Mouse (Mus musculus): ENCODE data around the gene Abr. TPM values are rescaled to one million over a fixed set of nuclear protein-coding genes. Genes with fewer than 3 reads are reported as not detected.

The Abr gene
- polyA plus RNA-seq, 1 experiment: 161 TPM

DNA sequence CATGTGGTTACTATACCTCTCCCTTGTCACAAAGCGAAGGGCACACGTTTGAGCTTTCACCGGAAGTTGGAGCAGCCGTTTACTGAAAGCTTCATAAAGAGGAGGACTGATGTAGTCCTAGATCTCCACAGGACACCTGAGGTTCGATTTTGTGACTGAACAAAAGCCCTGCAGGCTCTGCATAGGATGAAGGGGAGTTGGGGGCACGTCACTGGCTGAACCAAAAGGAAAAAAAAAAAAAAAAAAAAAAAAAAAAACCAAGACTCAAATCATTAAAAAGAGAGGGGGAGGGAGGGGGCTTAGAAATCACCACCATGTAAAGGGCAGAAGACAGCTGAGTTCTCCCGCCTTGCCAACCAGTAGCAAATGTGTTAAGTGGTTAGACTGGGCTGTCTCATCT, 233.4 kb downstream of the Abr start:
- no peaks in the 10 kb centered on the region for H3K4me1 ChIP-seq (ENCODE audit: control insufficient read depth, insufficient read depth, insufficient read length, low read length)
- no peak overlapping the region for H3K4me3 ChIP-seq (ENCODE audit: low read depth, low read length)
- WGBS: 40% methylated on average over 7 of the region's 7 CpGs
- no peak for TF ChIP-seq POLR2A (IDR thresholded peaks at IDR 0.05; ENCODE audit: low read depth, low read length)
- no peak for TF ChIP-seq CTCF (IDR thresholded peaks at IDR 0.05; ENCODE audit: extremely low read depth, insufficient read length, insufficient replicate concordance, low read depth, low read length)
- H3K27me3 ChIP-seq (ENCODE audit: control insufficient read depth, insufficient read depth, low read length): no peaks in the 10 kb centered on the region
- H3K36me3 ChIP-seq (ENCODE audit: control insufficient read depth, insufficient read depth, low read length): no peaks in the 10 kb centered on the region
- no peak overlapping the region for H3K27ac ChIP-seq (ENCODE audit: insufficient read depth, low read depth, low read length)

GRCm38 (mm10) chr11:76387097-76387496, 235.0 kb downstream of the Abr start:
- WGBS: 89% methylated on average over 1 of the region's 1 CpGs
- Histone ChIP-seq H3K36me3 (ENCODE audit: control insufficient read depth, insufficient read depth, low read length) (no peaks in the 10 kb centered on the region), H3K4me1 (ENCODE audit: control insufficient read depth, insufficient read depth, insufficient read length, low read length) (no peaks in the 10 kb centered on the region), H3K4me3 (ENCODE audit: low read depth, low read length) (no peak overlapping the region), H3K27ac (ENCODE audit: insufficient read depth, low read depth, low read length) (no peak overlapping the region), H3K27me3 (ENCODE audit: control insufficient read depth, insufficient read depth, low read length) (no peaks in the 10 kb centered on the region)
- TF ChIP-seq POLR2A (IDR thresholded peaks at IDR 0.05; ENCODE audit: low read depth, low read length) (no peak), CTCF (IDR thresholded peaks at IDR 0.05; ENCODE audit: extremely low read depth, insufficient read length, insufficient replicate concordance, low read depth, low read length) (no peak)

DNA sequence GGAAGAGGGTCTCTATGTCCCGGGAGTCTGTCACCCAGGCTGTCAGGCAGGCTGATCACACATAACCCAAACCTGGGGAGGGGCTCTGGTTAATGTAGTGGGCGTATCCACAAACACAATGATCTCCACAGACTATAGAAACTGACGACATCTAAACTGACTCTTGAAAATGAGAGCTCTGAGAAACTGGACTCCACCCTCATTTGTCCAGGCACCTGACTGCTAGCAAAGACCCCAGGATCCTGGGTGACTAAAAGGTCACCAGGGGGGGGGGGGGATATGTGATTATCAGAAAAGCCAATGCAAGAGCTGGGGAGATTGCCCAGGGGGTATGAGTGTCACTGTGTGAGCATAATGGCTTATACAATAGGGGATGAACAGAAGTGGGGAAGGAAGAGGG, 236.4 kb downstream of the Abr start:
- Histone ChIP-seq H3K4me1 (ENCODE audit: control insufficient read depth, insufficient read depth, insufficient read length, low read length) (0 out of 2 replicates have a peak, but pooled peaks cover 2% of the 10 kb centered on the region), H3K36me3 (ENCODE audit: control insufficient read depth, insufficient read depth, low read length) (no peaks in the 10 kb centered on the region), H3K27me3 (ENCODE audit: control insufficient read depth, insufficient read depth, low read length) (no peaks in the 10 kb centered on the region), H3K4me3 (ENCODE audit: low read depth, low read length) (no peak overlapping the region), H3K27ac (ENCODE audit: insufficient read depth, low read depth, low read length) (no peak overlapping the region)
- 73% methylated on average over 3 of the region's 3 CpGs for WGBS
- TF ChIP-seq CTCF (IDR thresholded peaks at IDR 0.05; ENCODE audit: extremely low read depth, insufficient read length, insufficient replicate concordance, low read depth, low read length) (no peak), POLR2A (IDR thresholded peaks at IDR 0.05; ENCODE audit: low read depth, low read length) (no peak)

DNA sequence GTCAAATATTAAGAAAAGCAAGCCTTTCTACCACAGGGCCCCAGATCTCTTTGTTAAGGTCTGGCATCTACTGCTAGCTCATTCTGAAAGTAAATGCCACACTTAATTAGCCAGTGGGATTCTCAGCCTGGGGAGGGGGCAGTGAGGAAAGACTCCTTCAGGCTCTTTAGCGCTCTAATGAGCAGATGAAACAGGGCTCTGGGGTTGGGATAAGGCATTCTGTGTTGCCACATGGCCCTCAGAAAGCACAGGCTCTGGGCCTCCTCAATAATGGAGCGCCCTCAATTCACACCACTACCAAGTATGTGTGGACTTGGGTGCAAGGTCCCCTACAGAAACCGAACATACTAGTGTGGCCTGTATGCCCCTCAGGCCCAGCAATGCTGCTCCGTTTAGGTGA, 237.1 kb downstream of the Abr start:
- Histone ChIP-seq H3K4me3 (ENCODE audit: low read depth, low read length) (no peak overlapping the region), H3K27ac (ENCODE audit: insufficient read depth, low read depth, low read length) (no peak overlapping the region), H3K4me1 (ENCODE audit: control insufficient read depth, insufficient read depth, insufficient read length, low read length) (0 out of 2 replicates have a peak, but pooled peaks cover 2% of the 10 kb centered on the region), H3K36me3 (ENCODE audit: control insufficient read depth, insufficient read depth, low read length) (no peaks in the 10 kb centered on the region), H3K27me3 (ENCODE audit: control insufficient read depth, insufficient read depth, low read length) (no peaks in the 10 kb centered on the region)
- 78% methylated on average over 4 of the region's 4 CpGs for WGBS
- TF ChIP-seq CTCF (IDR thresholded peaks at IDR 0.05; ENCODE audit: extremely low read depth, insufficient read length, insufficient replicate concordance, low read depth, low read length): no peak
- TF ChIP-seq POLR2A (IDR thresholded peaks at IDR 0.05; ENCODE audit: low read depth, low read length): no peak

DNA sequence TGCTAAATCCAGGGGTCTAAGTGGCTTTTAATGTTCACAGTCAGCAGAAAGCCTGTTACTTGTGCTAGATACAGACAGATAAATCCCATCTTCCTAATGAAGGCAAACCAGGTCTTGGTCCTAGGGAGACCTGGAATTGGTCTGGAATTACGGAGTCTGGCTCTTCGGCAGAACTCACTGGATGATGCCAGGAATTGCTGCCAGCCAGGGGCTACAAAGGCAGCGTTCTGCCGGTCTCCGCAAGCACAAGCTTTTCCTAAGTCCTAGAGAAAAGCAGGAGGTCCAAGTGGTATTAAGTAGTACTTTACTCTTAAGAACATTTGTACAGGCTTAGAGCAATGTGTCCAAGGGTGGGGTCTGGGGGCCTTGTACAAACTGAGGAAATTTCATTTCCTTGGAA, 237.8 kb downstream of the Abr start:
- 0 out of 2 replicates have a peak overlapping the region, but pooled peaks have one; percentile 32 for H3K27ac ChIP-seq (ENCODE audit: insufficient read depth, low read depth, low read length)
- no peaks in the 10 kb centered on the region for H3K36me3 ChIP-seq (ENCODE audit: control insufficient read depth, insufficient read depth, low read length)
- no peaks in the 10 kb centered on the region for H3K27me3 ChIP-seq (ENCODE audit: control insufficient read depth, insufficient read depth, low read length)
- no peak for TF ChIP-seq POLR2A (IDR thresholded peaks at IDR 0.05; ENCODE audit: low read depth, low read length)
- no peak for TF ChIP-seq CTCF (IDR thresholded peaks at IDR 0.05; ENCODE audit: extremely low read depth, insufficient read length, insufficient replicate concordance, low read depth, low read length)
- 0 out of 2 replicates have a peak, but pooled peaks cover 2% of the 10 kb centered on the region for H3K4me1 ChIP-seq (ENCODE audit: control insufficient read depth, insufficient read depth, insufficient read length, low read length)
- WGBS: 87% methylated on average over 5 of the region's 5 CpGs
- H3K4me3 ChIP-seq (ENCODE audit: low read depth, low read length): no peak overlapping the region

DNA sequence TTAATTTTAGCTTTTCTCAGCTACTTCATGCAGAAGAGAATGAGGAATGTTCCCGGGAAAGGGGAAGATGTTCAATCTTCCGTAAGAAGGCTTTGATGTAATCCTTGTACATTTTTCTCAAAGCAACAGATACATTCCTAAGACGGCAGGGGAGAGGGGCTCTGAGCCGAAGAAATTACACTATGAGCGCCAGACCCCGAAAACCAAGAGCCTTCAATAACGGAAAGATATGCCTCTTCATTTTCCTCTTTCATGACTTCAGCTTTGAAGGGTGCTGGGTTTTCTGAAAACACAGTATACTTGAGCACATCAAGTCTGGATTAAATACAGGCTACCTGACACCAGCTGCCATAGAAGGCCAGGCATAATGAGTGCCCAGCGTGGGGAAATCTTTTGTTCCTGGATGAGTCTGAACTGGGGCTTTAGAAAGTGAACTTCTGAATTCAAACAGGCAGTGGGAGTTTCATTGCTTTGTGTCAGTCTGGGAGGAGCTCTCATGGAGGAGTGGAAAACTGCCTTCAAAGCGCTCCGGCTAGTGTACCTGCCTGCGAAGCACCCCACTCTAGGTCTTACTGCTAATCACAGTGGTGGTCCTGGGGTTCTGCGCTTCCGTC, 239.3 kb downstream of the Abr start:
- Histone ChIP-seq H3K27ac (ENCODE audit: insufficient read depth, low read depth, low read length) (no peak overlapping the region), H3K4me3 (ENCODE audit: low read depth, low read length) (no peak overlapping the region), H3K27me3 (ENCODE audit: control insufficient read depth, insufficient read depth, low read length) (no peaks in the 10 kb centered on the region), H3K4me1 (ENCODE audit: control insufficient read depth, insufficient read depth, insufficient read length, low read length) (0 out of 2 replicates have a peak, but pooled peaks cover 2% of the 10 kb centered on the region), H3K36me3 (ENCODE audit: control insufficient read depth, insufficient read depth, low read length) (no peaks in the 10 kb centered on the region)
- no peak for TF ChIP-seq POLR2A (IDR thresholded peaks at IDR 0.05; ENCODE audit: low read depth, low read length)
- no peak for TF ChIP-seq CTCF (IDR thresholded peaks at IDR 0.05; ENCODE audit: extremely low read depth, insufficient read length, insufficient replicate concordance, low read depth, low read length)
- WGBS: 86% methylated on average over 13 of the region's 13 CpGs

GRCm38 (mm10) chr11:76381201-76381885, 240.8 kb downstream of the Abr start:
- Histone ChIP-seq H3K4me1 (ENCODE audit: control insufficient read depth, insufficient read depth, insufficient read length, low read length) (0 out of 2 replicates have a peak, but pooled peaks cover 2% of the 10 kb centered on the region), H3K4me3 (ENCODE audit: low read depth, low read length) (no peak overlapping the region), H3K36me3 (ENCODE audit: control insufficient read depth, insufficient read depth, low read length) (no peaks in the 10 kb centered on the region), H3K27me3 (ENCODE audit: control insufficient read depth, insufficient read depth, low read length) (no peaks in the 10 kb centered on the region), H3K27ac (ENCODE audit: insufficient read depth, low read depth, low read length) (peak overlapping the region; percentile 12)
- TF ChIP-seq POLR2A (IDR thresholded peaks at IDR 0.05; ENCODE audit: low read depth, low read length) (no peak), CTCF (IDR thresholded peaks at IDR 0.05; ENCODE audit: extremely low read depth, insufficient read length, insufficient replicate concordance, low read depth, low read length) (no peak)
- WGBS: 75% methylated on average over 15 of the region's 15 CpGs
